Mouse (Mus musculus) CH12.LX (cell line): ENCODE measurements at regions not wholly inside any gene's neighbourhood (a gene's known extent, or its start where the extent isn't known, plus 50 kb on each side); places are given as distances from the start of the nearest gene placed in this dataset.

Experiments used
- DNase-seq: peaks from one replicate; pipeline ENCODE4 v3.0.0-alpha.2; 2013; ENCODE audit errors: extremely low read depth
- H3K27ac ChIP-seq: 2 replicates; pipeline ENCODE4 v1.5.1; 2012; ENCODE audit warnings: low read depth, mild to moderate bottlenecking, control low read depth, moderate library complexity; ENCODE audit not compliant: insufficient read depth
- H3K27me3 ChIP-seq: replicated peaks from 2 replicates; pipeline ENCODE3; 2012; ENCODE audit warnings: inconsistent platforms
- H3K36me3 ChIP-seq, 2 experiments: replicated peaks in 1 of 2; 2 replicates each; pipeline versions ENCODE3 to v1.6.1; 2012; ENCODE audit warnings: inconsistent platforms in 1 of 2, low read length in 1 of 2, mild to moderate bottlenecking in 1 of 2, mixed read lengths in 1 of 2, moderate library complexity in 1 of 2; ENCODE audit not compliant: control insufficient read depth in 1 of 2, insufficient read depth in 1 of 2
- H3K4me1 ChIP-seq, 2 experiments: 2 replicates each; pipeline ENCODE4 v1.6.1; 2012; ENCODE audit warnings: inconsistent platforms in 1 of 2, moderate library complexity in 1 of 2; ENCODE audit not compliant: insufficient read depth in 2 of 2, control insufficient read depth in 1 of 2
- H3K4me2 ChIP-seq: 2 replicates; pipeline ENCODE4 v1.6.1; 2012; ENCODE audit warnings: low read depth, mild to moderate bottlenecking, control low read depth; ENCODE audit not compliant: poor library complexity, insufficient read depth, severe bottlenecking
- H3K4me3 ChIP-seq, 3 experiments: fragments of 150-350 bp in 1 of 3; sonication (generic) in 1 of 3; replicated peaks in 1 of 3; 2 replicates each; pipeline versions ENCODE3 to v1.5.1; 2011 to 2012; ENCODE audit warnings: low read depth in 2 of 3, low read length in 2 of 3, mild to moderate bottlenecking in 2 of 3, moderate library complexity in 2 of 3, control low read depth in 1 of 3, improper control_type of control experiment in 1 of 3, inconsistent platforms in 1 of 3, mixed read lengths in 1 of 3; ENCODE audit not compliant: poor library complexity in 1 of 3
- H3K79me2 ChIP-seq: replicated peaks from 2 replicates; pipeline ENCODE4 v1.6.1; 2012; ENCODE audit warnings: mild to moderate bottlenecking, moderate library complexity; ENCODE audit not compliant: control insufficient read depth, poor library complexity, insufficient read depth, severe bottlenecking; ENCODE audit errors: extremely low read depth
- H3K9ac ChIP-seq: 2 replicates; pipeline ENCODE4 v1.6.1; 2012; ENCODE audit warnings: low read depth, mild to moderate bottlenecking, control low read depth, moderate library complexity; ENCODE audit not compliant: insufficient read depth
- H3K9me3 ChIP-seq: replicated peaks from 2 replicates; pipeline ENCODE3; 2012; ENCODE audit warnings: low read length, inconsistent platforms, mixed read lengths
- CHD1 ChIP-seq: IDR thresholded peaks from 2 replicates; pipeline ENCODE4 v1.6.1; 2012; ENCODE audit warnings: low read depth, low read length, improper control_type of control experiment, inconsistent platforms
- CHD2 ChIP-seq: IDR thresholded peaks from 2 replicates; pipeline ENCODE4 v1.6.1; 2011; ENCODE audit warnings: low read length, improper control_type of control experiment
- CTCF ChIP-seq, 2 experiments: IDR thresholded peaks in 1 of 2; conservative IDR thresholded peaks in 1 of 2; 2 replicates each; pipeline ENCODE4 v1.5.1; 2011 to 2012; ENCODE audit warnings: low read depth in 2 of 2, low read length in 2 of 2, improper control_type of control experiment in 1 of 2, inconsistent platforms in 1 of 2, mild to moderate bottlenecking in 1 of 2, moderate library complexity in 1 of 2
- E2F4 ChIP-seq: IDR thresholded peaks from 2 replicates; pipeline ENCODE4 v1.6.1; 2011; ENCODE audit warnings: low read depth, low read length, improper control_type of control experiment; ENCODE audit not compliant: insufficient replicate concordance
- ELF1 ChIP-seq: IDR thresholded peaks from 2 replicates; pipeline ENCODE4 v1.6.1; 2014; ENCODE audit warnings: low read depth, mild to moderate bottlenecking, inconsistent platforms, low read length, improper control_type of control experiment
- ETS1 ChIP-seq: conservative IDR thresholded peaks from 2 replicates; pipeline ENCODE4 v1.6.1; 2012; ENCODE audit warnings: low read depth, mild to moderate bottlenecking, inconsistent platforms, low read length, improper control_type of control experiment, moderate library complexity
- HCFC1 ChIP-seq: IDR thresholded peaks from 2 replicates; pipeline ENCODE4 v1.6.1; 2012; ENCODE audit warnings: low read depth, mild to moderate bottlenecking, inconsistent platforms, low read length, improper control_type of control experiment
- IRF4 ChIP-seq: IDR thresholded peaks from 2 replicates; pipeline ENCODE4 v1.6.1; 2014; ENCODE audit warnings: low read depth, mild to moderate bottlenecking, inconsistent platforms, low read length, improper control_type of control experiment
- KAT2A ChIP-seq: IDR thresholded peaks from 2 replicates; pipeline ENCODE4 v1.6.1; 2012; ENCODE audit warnings: low read length, improper control_type of control experiment, inconsistent platforms; ENCODE audit not compliant: insufficient replicate concordance
- MAFK ChIP-seq: IDR thresholded peaks from 2 replicates; pipeline ENCODE4 v1.6.1; 2011; ENCODE audit warnings: low read length, improper control_type of control experiment; ENCODE audit not compliant: insufficient replicate concordance
- MAX ChIP-seq: IDR thresholded peaks from 2 replicates; pipeline ENCODE4 v1.6.1; 2011; ENCODE audit warnings: low read length, improper control_type of control experiment
- MAZ ChIP-seq: IDR thresholded peaks from 2 replicates; pipeline ENCODE4 v1.6.1; 2012; ENCODE audit warnings: low read depth, mild to moderate bottlenecking, inconsistent platforms, low read length, improper control_type of control experiment, moderate library complexity
- MYC ChIP-seq: IDR thresholded peaks from 2 replicates; pipeline ENCODE4 v1.6.1; 2011; ENCODE audit warnings: low read depth, mild to moderate bottlenecking, improper control_type of control experiment, low read length
- NELFE ChIP-seq: IDR thresholded peaks from 2 replicates; pipeline ENCODE4 v1.6.1; 2011; ENCODE audit warnings: low read depth, low read length, improper control_type of control experiment
- NRF1 ChIP-seq: IDR thresholded peaks from 2 replicates; pipeline ENCODE4 v1.6.1; 2014; ENCODE audit warnings: low read depth, mild to moderate bottlenecking, inconsistent platforms, low read length, improper control_type of control experiment, moderate library complexity
- POLR2A ChIP-seq: IDR thresholded peaks from 2 replicates; pipeline ENCODE4 v1.6.1; 2011; ENCODE audit warnings: low read depth, mild to moderate bottlenecking, improper control_type of control experiment, low read length
- POLR2AphosphoS2 ChIP-seq: IDR thresholded peaks from 2 replicates; pipeline ENCODE4 v1.6.1; 2011; ENCODE audit warnings: low read depth, low read length, improper control_type of control experiment
- RAD21 ChIP-seq: IDR thresholded peaks from 2 replicates; pipeline ENCODE4 v1.6.1; 2011; ENCODE audit warnings: low read depth, mild to moderate bottlenecking, low read length, improper control_type of control experiment, moderate library complexity
- RCOR1 ChIP-seq: conservative IDR thresholded peaks from 2 replicates; pipeline ENCODE4 v1.6.1; 2012; ENCODE audit warnings: low read depth, mild to moderate bottlenecking, inconsistent platforms, low read length, improper control_type of control experiment
- SIN3A ChIP-seq: IDR thresholded peaks from 2 replicates; pipeline ENCODE4 v1.6.1; 2012; ENCODE audit warnings: low read length, improper control_type of control experiment, inconsistent platforms
- TBP ChIP-seq: conservative IDR thresholded peaks from 2 replicates; pipeline ENCODE4 v1.6.1; 2011; ENCODE audit warnings: low read depth, low read length, improper control_type of control experiment
- TCF12 ChIP-seq: IDR thresholded peaks from 2 replicates; pipeline ENCODE4 v1.6.1; 2014; ENCODE audit warnings: low read depth, mild to moderate bottlenecking, inconsistent platforms, low read length, improper control_type of control experiment
- UBTF ChIP-seq: IDR thresholded peaks from 2 replicates; pipeline ENCODE4 v1.6.1; 2012; ENCODE audit warnings: low read depth, mild to moderate bottlenecking, inconsistent platforms, low read length, improper control_type of control experiment, moderate library complexity
- ZMIZ1 ChIP-seq: IDR thresholded peaks from 2 replicates; pipeline ENCODE4 v1.6.1; 2012; ENCODE audit warnings: low read depth, mild to moderate bottlenecking, inconsistent platforms, low read length, improper control_type of control experiment
- ZNF384 ChIP-seq: IDR thresholded peaks from 2 replicates; pipeline ENCODE4 v1.6.1; 2012; ENCODE audit warnings: low read depth, low read length, improper control_type of control experiment, inconsistent platforms
- dilution Hi-C: fragments of 300-500 bp; cut with MboI; formaldehyde crosslinking; loops from 2 replicates; pipeline ENCODE4 v1.14.3; 2020; ENCODE audit warnings: low sequenced_read_pairs; ENCODE audit not compliant: extremely low pct_unique_long_range_greater_than_20kb, extremely low pct_ligation_motif_present
- in situ Hi-C: fragments of 300-500 bp; cut with MboI; formaldehyde crosslinking; loops from 3 replicates; pipeline ENCODE4 v1.14.3; 2019; ENCODE audit warnings: low sequenced_read_pairs, low pct_ligation_motif_present, low pct_unique_long_range_greater_than_20kb, mixed read lengths

DNA sequence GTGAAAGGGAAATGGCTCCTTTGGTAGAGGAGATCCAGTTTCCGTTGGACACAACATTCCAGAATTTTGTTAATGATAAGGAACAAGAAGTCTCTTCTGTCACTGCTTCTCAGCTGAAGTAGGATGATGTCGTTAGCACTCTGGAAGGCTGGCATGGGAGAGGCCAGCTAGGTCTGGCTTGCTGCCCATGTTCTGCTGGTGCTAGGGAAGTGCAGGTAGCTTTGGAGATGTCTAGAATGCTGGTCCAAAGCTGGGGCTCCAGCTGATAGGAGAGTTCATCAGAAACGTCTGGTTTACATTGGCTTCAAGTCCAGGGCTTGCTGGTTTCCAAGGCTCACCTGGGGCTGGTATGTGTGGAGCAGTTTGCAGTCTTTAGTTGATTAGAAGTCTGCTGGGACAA, 156.3 kb downstream of the Diras2 start:
- Histone ChIP-seq H3K9ac (no peak overlapping the region), H3K4me3 (no peak overlapping the region), H3K36me3 (no peaks in the 10 kb centered on the region), H3K4me1 (no peaks in the 10 kb centered on the region), H3K27me3 (no peaks in the 10 kb centered on the region), H3K79me2 (no peaks in the 10 kb centered on the region), H3K4me2 (no peak overlapping the region), H3K27ac (no peak overlapping the region), H3K9me3 (peaks cover 15% of the 10 kb centered on the region)
- dilution Hi-C loops (no loop called here), in situ Hi-C loops (no loop called here)
- no peak for TF ChIP-seq CHD2
- no peak for TF ChIP-seq ZMIZ1
- no peak for TF ChIP-seq MYC
- TF ChIP-seq MAX, result no peak
- no peak for TF ChIP-seq KAT2A
- TF ChIP-seq RAD21, result no peak
- TF ChIP-seq ETS1, result no peak
- TF ChIP-seq NELFE, result no peak
- TF ChIP-seq E2F4, result no peak
- TF ChIP-seq IRF4, result no peak
- no peak for TF ChIP-seq POLR2AphosphoS2
- no peak for TF ChIP-seq MAZ
- no peak for DNase-seq

GRCm38 (mm10) chr13:52378236-52378635, 152.8 kb downstream of the Diras2 start:
- Histone ChIP-seq H3K4me3 (no peak overlapping the region), H3K4me1 (no peaks in the 10 kb centered on the region), H3K27me3 (no peaks in the 10 kb centered on the region), H3K9ac (no peak overlapping the region), H3K36me3 (no peaks in the 10 kb centered on the region), H3K79me2 (no peaks in the 10 kb centered on the region), H3K4me2 (no peak overlapping the region), H3K27ac (no peak overlapping the region), H3K9me3 (peaks cover 21% of the 10 kb centered on the region)
- TF ChIP-seq MAFK (no peak), CTCF (conservative IDR thresholded peaks at IDR 0.05 in 1 of 2, IDR thresholded peaks at IDR 0.05 in 1 of 2; ENCODE audit: low read depth in 2 of 2, low read length in 2 of 2) (no peak), ZMIZ1 (no peak), ELF1 (no peak), TCF12 (no peak), HCFC1 (no peak), NRF1 (no peak), RCOR1 (no peak), CHD1 (no peak), UBTF (no peak), ZNF384 (no peak), POLR2A (no peak), SIN3A (no peak), POLR2AphosphoS2 (no peak), TBP (no peak)
- DNase-seq, result no peak
- dilution Hi-C loops, result no loop called here
- in situ Hi-C loops, result no loop called here
